Mouse (Mus musculus): ENCODE results near the gene Zbtb32. TPM values are rescaled to one million over a fixed set of nuclear protein-coding genes. Genes with fewer than 3 reads are reported as not detected.

Gene Zbtb32
- polyA plus RNA-seq, 1 experiment, result 0.20 TPM

GRCm38 (mm10) chr7:30607706-30608309, 9.1 kb upstream of the Zbtb32 start:
- TF ChIP-seq GATA1 (IDR thresholded peaks at IDR 0.05; ENCODE audit: low read length) (no peak), TAL1 (IDR thresholded peaks at IDR 0.05; ENCODE audit: low read length) (no peak)
- H3K4me3 ChIP-seq (replicated peaks), result no peak overlapping the region
- no peaks in the 10 kb centered on the region for H3K36me3 ChIP-seq (ENCODE audit: control insufficient read depth)
- no peaks in the 10 kb centered on the region; the same call in 1 of the 2 replicates for H3K27me3 ChIP-seq (ENCODE audit: control insufficient read depth)
- no peaks in the 10 kb centered on the region for H3K9me3 ChIP-seq (ENCODE audit: control insufficient read depth, low read length)
- peaks cover 2% of the 10 kb centered on the region for H3K4me1 ChIP-seq (ENCODE audit: control insufficient read depth)

- Histone ChIP-seq H3K4me1 (ENCODE audit: control insufficient read depth) (peaks cover 14% of the 10 kb centered on the region), H3K27me3 (ENCODE audit: control insufficient read depth) (no peaks in the 10 kb centered on the region), H3K9me3 (ENCODE audit: control insufficient read depth, low read length) (no peaks in the 10 kb centered on the region), H3K36me3 (ENCODE audit: control insufficient read depth) (no peaks in the 10 kb centered on the region), H3K4me3 (replicated peaks) (no peak overlapping the region)
- TF ChIP-seq TAL1 (IDR thresholded peaks at IDR 0.05; ENCODE audit: low read length), result no peak
- no peak for TF ChIP-seq GATA1 (IDR thresholded peaks at IDR 0.05; ENCODE audit: low read length)
Observed at GRCm38 (mm10) chr7:30604944-30605343, 6.2 kb upstream of the Zbtb32 start.

- Histone ChIP-seq H3K27me3 (ENCODE audit: control insufficient read depth) (no peaks in the 10 kb centered on the region), H3K4me3 (replicated peaks) (no peak overlapping the region), H3K9me3 (ENCODE audit: control insufficient read depth, low read length) (no peaks in the 10 kb centered on the region), H3K4me1 (ENCODE audit: control insufficient read depth) (peaks cover 18% of the 10 kb centered on the region), H3K36me3 (ENCODE audit: control insufficient read depth) (no peaks in the 10 kb centered on the region)
- TF ChIP-seq GATA1 (IDR thresholded peaks at IDR 0.05; ENCODE audit: low read length) (no peak), TAL1 (IDR thresholded peaks at IDR 0.05; ENCODE audit: low read length) (no peak)
Observed at GRCm38 (mm10) chr7:30604424-30604823, 5.7 kb upstream of the Zbtb32 start.

- no peaks in the 10 kb centered on the region for H3K36me3 ChIP-seq (ENCODE audit: control insufficient read depth)
- H3K4me3 ChIP-seq (replicated peaks), result no peak overlapping the region
- no peaks in the 10 kb centered on the region for H3K27me3 ChIP-seq (ENCODE audit: control insufficient read depth)
- H3K9me3 ChIP-seq (ENCODE audit: control insufficient read depth, low read length), result no peaks in the 10 kb centered on the region
- TF ChIP-seq GATA1 (IDR thresholded peaks at IDR 0.05; ENCODE audit: low read length), result no peak
- TF ChIP-seq TAL1 (IDR thresholded peaks at IDR 0.05; ENCODE audit: low read length), result no peak
- H3K4me1 ChIP-seq (ENCODE audit: control insufficient read depth), result peaks cover 18% of the 10 kb centered on the region
Observed at GRCm38 (mm10) chr7:30602583-30602982, 3.9 kb upstream of the Zbtb32 start.

GRCm38 (mm10) chr7:30600651-30601050, 1.9 kb upstream of the Zbtb32 start:
- TF ChIP-seq TAL1 (IDR thresholded peaks at IDR 0.05; ENCODE audit: low read length) (no peak), GATA1 (IDR thresholded peaks at IDR 0.05; ENCODE audit: low read length) (no peak)
- peak overlapping the region; percentile 39 for H3K4me3 ChIP-seq (replicated peaks)
- H3K36me3 ChIP-seq (ENCODE audit: control insufficient read depth), result no peaks in the 10 kb centered on the region
- H3K9me3 ChIP-seq (ENCODE audit: control insufficient read depth, low read length), result no peaks in the 10 kb centered on the region
- H3K4me1 ChIP-seq (ENCODE audit: control insufficient read depth), result peaks cover 18% of the 10 kb centered on the region
- H3K27me3 ChIP-seq (ENCODE audit: control insufficient read depth), result peaks cover 4% of the 10 kb centered on the region; the same call in 1 of the 2 replicates

GRCm38 (mm10) chr7:30599933-30600353, 1.2 kb upstream of the Zbtb32 start:
- H3K27me3 ChIP-seq (ENCODE audit: control insufficient read depth), result peaks cover 9% of the 10 kb centered on the region
- no peak for TF ChIP-seq TAL1 (IDR thresholded peaks at IDR 0.05; ENCODE audit: low read length)
- TF ChIP-seq GATA1 (IDR thresholded peaks at IDR 0.05; ENCODE audit: low read length), result no peak
- H3K36me3 ChIP-seq (ENCODE audit: control insufficient read depth), result no peaks in the 10 kb centered on the region
- peak overlapping the region; percentile 39 for H3K4me3 ChIP-seq (replicated peaks)
- H3K4me1 ChIP-seq (ENCODE audit: control insufficient read depth), result peaks cover 20% of the 10 kb centered on the region
- no peaks in the 10 kb centered on the region for H3K9me3 ChIP-seq (ENCODE audit: control insufficient read depth, low read length)

GRCm38 (mm10) chr7:30596811-30597210, 1.9 kb downstream of the Zbtb32 start:
- TF ChIP-seq TAL1 (IDR thresholded peaks at IDR 0.05; ENCODE audit: low read length) (no peak), GATA1 (IDR thresholded peaks at IDR 0.05; ENCODE audit: low read length) (no peak)
- no peaks in the 10 kb centered on the region for H3K9me3 ChIP-seq (ENCODE audit: control insufficient read depth, low read length)
- peaks cover 42% of the 10 kb centered on the region for H3K4me1 ChIP-seq (ENCODE audit: control insufficient read depth)
- H3K36me3 ChIP-seq (ENCODE audit: control insufficient read depth), result no peaks in the 10 kb centered on the region
- peaks cover 11% of the 10 kb centered on the region for H3K27me3 ChIP-seq (ENCODE audit: control insufficient read depth)
- H3K4me3 ChIP-seq (replicated peaks), result no peak overlapping the region

- H3K9me3 ChIP-seq (ENCODE audit: control insufficient read depth, low read length), result no peaks in the 10 kb centered on the region
- H3K4me3 ChIP-seq (replicated peaks), result no peak overlapping the region
- H3K36me3 ChIP-seq (ENCODE audit: control insufficient read depth), result no peaks in the 10 kb centered on the region
- H3K4me1 ChIP-seq (ENCODE audit: control insufficient read depth), result peaks cover 45% of the 10 kb centered on the region
- H3K27me3 ChIP-seq (ENCODE audit: control insufficient read depth), result peaks cover 11% of the 10 kb centered on the region
- TF ChIP-seq GATA1 (IDR thresholded peaks at IDR 0.05; ENCODE audit: low read length) (no peak), TAL1 (IDR thresholded peaks at IDR 0.05; ENCODE audit: low read length) (no peak)
Observed at GRCm38 (mm10) chr7:30596093-30596492, 2.6 kb downstream of the Zbtb32 start.

- Histone ChIP-seq H3K4me1 (ENCODE audit: control insufficient read depth) (peaks cover 41% of the 10 kb centered on the region), H3K36me3 (ENCODE audit: control insufficient read depth) (no peaks in the 10 kb centered on the region), H3K4me3 (replicated peaks) (no peak overlapping the region), H3K9me3 (ENCODE audit: control insufficient read depth, low read length) (no peaks in the 10 kb centered on the region), H3K27me3 (ENCODE audit: control insufficient read depth) (peaks cover 11% of the 10 kb centered on the region)
- TF ChIP-seq TAL1 (IDR thresholded peaks at IDR 0.05; ENCODE audit: low read length), result no peak
Observed at GRCm38 (mm10) chr7:30594510-30595024, 4.1 kb downstream of the Zbtb32 start.
